Mouse (Mus musculus): ENCODE results near the gene Olfr45. TPM values are rescaled to one million over a fixed set of nuclear protein-coding genes. Genes with fewer than 3 reads are reported as not detected.
"Not testable (repeated sequence)": the region's sequence is repeated elsewhere in the genome, so short reads cannot be mapped to it uniquely, and the experiment has no call there.

Olfr45 gene
- total RNA-seq (2022): not detected

- no peak for DNase-seq (ENCODE audit: low spot score in 2 of 2)
Measured at GRCm38 (mm10) chr7:140681651-140682050, at the start of gene Olfr45. TSS of gene Olfr45 (plus strand) at chr7:140681951.

GRCm38 (mm10) chr7:140646152-140646551, 35.6 kb upstream of the Olfr45 start, which contains the start of gene Olfr53:
TSS of gene Olfr53 (plus strand) at chr7:140646452.
- DNase-seq (ENCODE audit: low spot score in 2 of 2): no peak

- no peak for DNase-seq (ENCODE audit: low spot score in 2 of 2)
Measured at GRCm38 (mm10) chr7:140659630-140660029, 22.1 kb upstream of the Olfr45 start, which contains the start of gene Olfr539. TSS of gene Olfr539 (plus strand) at chr7:140659930.

GRCm38 (mm10) chr7:140670693-140671092, 11.1 kb upstream of the Olfr45 start:
- DNase-seq (ENCODE audit: low spot score in 2 of 2): not testable (repeated sequence)

- DNase-seq (ENCODE audit: low spot score in 2 of 2): no peak
Measured at GRCm38 (mm10) chr7:140675863-140676262, 5.9 kb upstream of the Olfr45 start.

- DNase-seq (ENCODE audit: low spot score in 2 of 2): not testable (repeated sequence)
Measured at GRCm38 (mm10) chr7:140679591-140679990, 2.2 kb upstream of the Olfr45 start.

- no peak for DNase-seq (ENCODE audit: low spot score in 2 of 2)
Measured at GRCm38 (mm10) chr7:140696967-140697366, 15.2 kb downstream of the Olfr45 start, which contains the start of gene Olfr541. TSS of gene Olfr541 (plus strand) at chr7:140697267.

GRCm38 (mm10) chr7:140706348-140706747, 24.6 kb downstream of the Olfr45 start:
- DNase-seq (ENCODE audit: low spot score in 2 of 2): no peak

- DNase-seq (ENCODE audit: low spot score in 2 of 2): no peak
Measured at GRCm38 (mm10) chr7:140707536-140708284, 26.0 kb downstream of the Olfr45 start.

- DNase-seq (ENCODE audit: low spot score in 2 of 2): no peak
Measured at GRCm38 (mm10) chr7:140717155-140718055, 35.7 kb downstream of the Olfr45 start.

GRCm38 (mm10) chr7:140721095-140721494, 39.3 kb downstream of the Olfr45 start:
- no peak for DNase-seq (ENCODE audit: low spot score in 2 of 2)

- DNase-seq (ENCODE audit: low spot score in 2 of 2): no peak
Measured at GRCm38 (mm10) chr7:140725558-140725957, 43.8 kb downstream of the Olfr45 start.

GRCm38 (mm10) chr7:140733162-140733561, 51.4 kb downstream of the Olfr45 start:
- DNase-seq (ENCODE audit: low spot score in 2 of 2): no peak

Other genes with a start within 250 kb of the Olfr45 start
- not detected for gene Olfr533, start 218.6 kb upstream of the Olfr45 start, total RNA-seq (2022)
- gene Olfr535, start 197.7 kb upstream of the Olfr45 start, total RNA-seq (2022): not detected
- gene Olfr536, start 174.6 kb upstream of the Olfr45 start, total RNA-seq (2022): not detected
- gene Olfr538, start 114.1 kb upstream of the Olfr45 start, total RNA-seq (2022): not detected
- not detected for gene Olfr46, start 80.7 kb upstream of the Olfr45 start, total RNA-seq (2022)
- not detected for gene Olfr61, start 53.0 kb upstream of the Olfr45 start, total RNA-seq (2022)
- not detected for gene Olfr53, start 35.5 kb upstream of the Olfr45 start, total RNA-seq (2022)
- gene Olfr539, start 22.0 kb upstream of the Olfr45 start, total RNA-seq (2022): not detected
- not detected for gene Olfr541, start 15.3 kb downstream of the Olfr45 start, total RNA-seq (2022)
- gene Cyp2e1, start 81.8 kb downstream of the Olfr45 start, total RNA-seq (2022): 10 to 100 TPM in 2 of 4 experiments, 1 to 10 TPM in 2; 1.8 to 29.0 (median 8.8) TPM
- gene Syce1, start 105.9 kb downstream of the Olfr45 start, total RNA-seq (2022): not detected
- gene Zfp941, start 140.2 kb downstream of the Olfr45 start, total RNA-seq (2022): under 1 TPM in 1 of 4 experiments, not detected in 3; 0.11 TPM
- not detected for gene Urah, start 153.1 kb downstream of the Olfr45 start, total RNA-seq (2022)
- gene Scgb1c1, start 163.6 kb downstream of the Olfr45 start, total RNA-seq (2022): not detected
- gene Odf3, start 165.9 kb downstream of the Olfr45 start, total RNA-seq (2022): not detected
- not detected for gene Gm45785, start 174.4 kb downstream of the Olfr45 start, total RNA-seq (2022)
- 10 to 100 TPM; 11.8 to 13.5 (median 13.1) TPM for gene Ric8a, start 175.0 kb downstream of the Olfr45 start, total RNA-seq (2022)
- 1 to 10 TPM; 6.5 to 7.7 (median 6.8) TPM for gene Bet1l, start 175.6 kb downstream of the Olfr45 start, total RNA-seq (2022)
- 10 to 100 TPM; 85.3 to 96.3 (median 89.9) TPM for gene Psmd13, start 200.0 kb downstream of the Olfr45 start, total RNA-seq (2022)
- 10 to 100 TPM; 18.7 to 23.2 (median 22.2) TPM for gene Sirt3, start 200.4 kb downstream of the Olfr45 start, total RNA-seq (2022)
- 1,000 to 10,000 TPM; 1,780 to 2,019 (median 1,893) TPM for gene Cox8b, start 218.5 kb downstream of the Olfr45 start, total RNA-seq (2022)
- under 1 TPM in 1 of 4 experiments, not detected in 3; 0.08 TPM for gene Nlrp6, start 239.0 kb downstream of the Olfr45 start, total RNA-seq (2022)